Mouse (Mus musculus): ENCODE results near the gene Parp8. TPM values are rescaled to one million over a fixed set of nuclear protein-coding genes. Genes with fewer than 3 reads are reported as not detected.

The Parp8 gene
- polyA plus RNA-seq, 1 experiment from 2014 or later, result 14.5 TPM

DNA sequence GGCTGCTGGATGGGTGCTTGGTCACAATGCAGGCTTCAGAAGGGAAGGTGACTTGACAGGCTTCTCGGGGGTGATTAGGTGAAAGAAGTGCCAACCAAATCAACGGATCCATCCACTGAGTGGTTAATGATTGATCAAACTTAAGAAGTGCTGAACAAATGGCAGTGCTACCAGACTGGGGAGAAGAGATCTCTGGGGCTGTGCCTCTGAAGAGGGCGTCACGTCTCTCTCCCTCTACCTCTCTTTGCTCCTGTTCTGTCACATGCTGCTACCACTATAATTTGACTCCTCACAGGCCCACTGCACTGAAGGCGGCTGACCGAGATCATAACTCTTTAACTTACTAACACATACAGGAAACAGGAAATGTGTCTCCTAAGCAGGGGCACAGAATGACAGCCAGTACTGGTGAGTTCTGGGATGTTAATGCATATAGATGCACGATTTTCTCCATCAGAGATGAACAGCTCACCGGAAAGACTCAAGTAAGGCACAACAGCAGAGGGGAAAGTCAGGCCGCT lies 140.9 kb downstream of the Parp8 start:
- Histone ChIP-seq H3K4me1 (ENCODE audit: control insufficient read depth, insufficient read depth, low read length) (peaks cover 6% of the 10 kb centered on the region; the same call in 1 of the 2 replicates), H3K27ac (ENCODE audit: low read length) (no peak overlapping the region), H3K9ac (ENCODE audit: low read length) (no peak overlapping the region), H3K36me3 (ENCODE audit: control insufficient read depth, insufficient read depth) (no peaks in the 10 kb centered on the region; the same call in 1 of the 2 replicates), H3K27me3 (ENCODE audit: control insufficient read depth, insufficient read depth, low read length) (no peaks in the 10 kb centered on the region), H3K9me3 (replicated peaks; ENCODE audit: control insufficient read depth, low read length) (no peaks in the 10 kb centered on the region), H3K4me3 (ENCODE audit: low read length) (no peak overlapping the region), H3K4me2 (ENCODE audit: low read depth, low read length) (no peak overlapping the region)
- ATAC-seq (replicated peaks; ENCODE audit: extremely low read depth, insufficient read depth, low FRiP score), result no peak
- whole genome bisulfite sequencing, result 62% methylated on average over 9 of the region's 9 CpGs

DNA sequence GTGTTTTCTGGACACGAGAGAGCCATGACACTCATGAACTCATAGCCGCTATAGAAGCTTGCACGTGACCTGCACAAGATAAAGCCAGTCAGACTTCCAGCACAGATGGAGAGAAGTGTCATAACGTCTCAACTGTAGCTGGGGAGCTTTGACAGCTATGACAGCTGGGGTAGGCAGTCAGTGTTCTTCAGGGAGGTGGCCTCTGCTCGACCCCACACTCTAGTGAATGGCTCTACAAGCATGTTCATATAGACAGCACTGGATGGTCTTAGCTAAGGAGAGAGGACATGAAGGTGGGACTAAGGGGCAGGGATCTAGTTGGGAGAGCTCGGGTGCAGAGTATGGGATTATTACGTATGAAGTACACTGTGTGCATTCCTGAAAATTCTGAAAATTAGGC lies 143.1 kb downstream of the Parp8 start:
- WGBS, result 51% methylated on average over 7 of the region's 7 CpGs

DNA sequence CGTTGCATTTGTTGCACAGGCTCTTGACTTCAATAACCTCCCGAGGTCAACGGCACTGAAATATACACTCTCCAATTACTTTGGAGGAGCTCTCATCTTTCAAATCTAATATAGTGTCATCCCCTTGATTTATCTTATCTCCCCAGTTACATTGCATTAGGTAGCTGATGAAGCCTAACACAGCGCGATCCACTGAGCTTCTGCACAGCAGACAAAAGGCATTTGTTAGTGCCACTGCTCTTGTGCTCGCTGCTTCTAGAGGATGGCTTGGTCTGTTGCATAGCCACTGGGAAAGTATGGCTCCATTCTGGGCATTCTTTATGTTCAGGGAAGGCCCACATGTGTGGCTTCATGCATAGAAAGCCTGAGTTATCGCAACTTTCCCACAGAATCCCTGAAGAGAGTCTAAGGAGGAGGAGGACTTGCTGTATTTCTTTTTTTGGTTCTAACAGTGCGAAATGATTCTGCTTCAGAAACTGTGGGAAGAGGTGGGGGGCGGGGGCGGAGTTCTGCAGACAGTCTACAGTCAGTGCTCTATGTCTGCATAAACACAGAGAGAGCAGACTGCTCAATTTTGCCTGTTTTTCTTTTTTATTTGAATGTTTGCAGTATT lies 145.7 kb downstream of the Parp8 start:
- WGBS, result 87% methylated on average over 10 of the region's 10 CpGs
- Histone ChIP-seq H3K4me3 (ENCODE audit: low read length) (no peak overlapping the region), H3K4me1 (ENCODE audit: control insufficient read depth, insufficient read depth, low read length) (peaks cover 6% of the 10 kb centered on the region; the same call in 1 of the 2 replicates), H3K27ac (ENCODE audit: low read length) (no peak overlapping the region), H3K9me3 (replicated peaks; ENCODE audit: control insufficient read depth, low read length) (no peaks in the 10 kb centered on the region), H3K4me2 (ENCODE audit: low read depth, low read length) (no peak overlapping the region), H3K27me3 (ENCODE audit: control insufficient read depth, insufficient read depth, low read length) (no peaks in the 10 kb centered on the region), H3K36me3 (ENCODE audit: control insufficient read depth, insufficient read depth) (peaks cover 4% of the 10 kb centered on the region; the same call in 1 of the 2 replicates), H3K9ac (ENCODE audit: low read length) (no peak overlapping the region)
- no peak for ATAC-seq (replicated peaks; ENCODE audit: extremely low read depth, insufficient read depth, low FRiP score)

More for the DNA sequence above, 143.1 kb downstream of the Parp8 start:
- Histone ChIP-seq H3K27me3 (ENCODE audit: control insufficient read depth, insufficient read depth, low read length) (no peaks in the 10 kb centered on the region), H3K4me1 (ENCODE audit: control insufficient read depth, insufficient read depth, low read length) (peaks cover 6% of the 10 kb centered on the region; the same call in 1 of the 2 replicates), H3K36me3 (ENCODE audit: control insufficient read depth, insufficient read depth) (peaks cover 4% of the 10 kb centered on the region; the same call in 1 of the 2 replicates), H3K27ac (ENCODE audit: low read length) (peak overlapping the region; percentile 48), H3K4me2 (ENCODE audit: low read depth, low read length) (no peak overlapping the region), H3K9ac (ENCODE audit: low read length) (no peak overlapping the region), H3K9me3 (replicated peaks; ENCODE audit: control insufficient read depth, low read length) (no peaks in the 10 kb centered on the region), H3K4me3 (ENCODE audit: low read length) (no peak overlapping the region)
- peak; percentile 63 for ATAC-seq (replicated peaks; ENCODE audit: extremely low read depth, insufficient read depth, low FRiP score)

DNA sequence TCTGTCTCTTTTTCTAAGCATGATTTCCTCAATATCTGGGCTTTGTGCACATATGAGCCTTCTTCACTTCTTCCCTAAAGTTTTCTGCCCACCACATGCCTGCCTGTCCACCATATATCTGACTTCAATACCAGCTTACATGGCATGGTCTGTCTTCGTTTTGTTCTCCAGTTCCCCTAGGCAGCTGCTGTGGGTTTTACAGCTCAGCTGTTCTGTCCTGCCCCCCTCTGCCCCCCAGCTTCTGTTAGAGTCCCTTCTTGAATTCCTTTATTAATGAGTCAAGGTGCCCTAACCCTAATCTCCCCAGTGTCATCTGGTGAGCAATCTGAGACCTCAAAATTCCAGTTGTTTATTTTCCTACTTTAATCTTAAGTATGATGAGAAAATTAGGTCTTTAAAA lies 155.1 kb downstream of the Parp8 start:
- Histone ChIP-seq H3K4me3 (ENCODE audit: low read length) (no peak overlapping the region), H3K9ac (ENCODE audit: low read length) (no peak overlapping the region), H3K9me3 (replicated peaks; ENCODE audit: control insufficient read depth, low read length) (no peaks in the 10 kb centered on the region), H3K36me3 (ENCODE audit: control insufficient read depth, insufficient read depth) (0 out of 2 replicates have a peak, but pooled peaks cover 8% of the 10 kb centered on the region), H3K4me2 (ENCODE audit: low read depth, low read length) (no peak overlapping the region), H3K27me3 (ENCODE audit: control insufficient read depth, insufficient read depth, low read length) (no peaks in the 10 kb centered on the region), H3K27ac (ENCODE audit: low read length) (no peak overlapping the region), H3K4me1 (ENCODE audit: control insufficient read depth, insufficient read depth, low read length) (no peaks in the 10 kb centered on the region)
- 74% methylated on average over 1 of the region's 1 CpGs for WGBS
- ATAC-seq (replicated peaks; ENCODE audit: extremely low read depth, insufficient read depth, low FRiP score), result no peak

DNA sequence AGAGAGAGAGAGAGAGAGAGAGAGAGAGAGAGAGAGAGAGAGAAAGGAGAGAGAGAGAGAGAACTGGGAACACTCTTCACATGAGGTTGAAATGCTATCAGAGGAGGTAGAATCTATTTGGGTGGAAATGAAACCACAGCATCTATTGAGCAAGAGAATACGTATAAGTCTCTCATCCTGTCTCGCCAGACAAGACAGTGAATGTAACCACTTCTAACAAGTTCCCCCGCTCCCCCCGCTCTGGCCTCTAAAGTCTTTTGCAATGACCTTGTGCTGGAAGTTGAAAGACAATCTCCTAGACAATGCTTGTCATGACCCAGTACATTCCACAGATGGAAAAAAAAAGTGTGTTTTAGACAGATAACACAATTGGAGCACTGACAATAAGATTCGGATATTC lies 181.4 kb downstream of the Parp8 start:
- no peaks in the 10 kb centered on the region for H3K27me3 ChIP-seq (ENCODE audit: control insufficient read depth, insufficient read depth, low read length)
- 43% methylated on average over 5 of the region's 5 CpGs for WGBS
- H3K9me3 ChIP-seq (replicated peaks; ENCODE audit: control insufficient read depth, low read length), result no peaks in the 10 kb centered on the region
- no peak for ATAC-seq (replicated peaks; ENCODE audit: extremely low read depth, insufficient read depth, low FRiP score)
- H3K4me2 ChIP-seq (ENCODE audit: low read depth, low read length), result no peak overlapping the region
- H3K36me3 ChIP-seq (ENCODE audit: control insufficient read depth, insufficient read depth), result no peaks in the 10 kb centered on the region
- peaks cover 2% of the 10 kb centered on the region; the same call in 1 of the 2 replicates for H3K4me1 ChIP-seq (ENCODE audit: control insufficient read depth, insufficient read depth, low read length)
- H3K4me3 ChIP-seq (ENCODE audit: low read length), result no peak overlapping the region
- H3K9ac ChIP-seq (ENCODE audit: low read length), result no peak overlapping the region
- no peak overlapping the region for H3K27ac ChIP-seq (ENCODE audit: low read length)

DNA sequence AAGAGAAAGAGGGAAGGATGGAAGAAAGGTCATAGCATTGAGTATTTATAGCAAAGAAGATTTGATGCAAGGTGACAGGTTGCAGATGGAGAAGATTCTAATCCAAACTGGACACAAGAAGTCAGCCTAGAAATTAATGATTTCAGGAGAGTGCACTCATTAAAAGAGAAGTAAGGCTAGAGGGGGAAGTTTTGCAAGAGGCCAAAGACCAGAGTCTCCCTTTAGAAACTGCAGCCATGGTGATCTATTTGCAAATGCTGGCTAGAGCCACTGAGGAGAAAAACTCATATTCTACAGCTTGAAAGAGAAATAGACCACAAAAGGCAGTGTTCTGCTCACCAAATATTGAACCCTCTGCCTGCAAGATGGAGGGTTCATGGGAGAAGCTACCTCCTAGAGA lies 194.4 kb downstream of the Parp8 start:
- no peak for ATAC-seq (replicated peaks; ENCODE audit: extremely low read depth, insufficient read depth, low FRiP score)
- Histone ChIP-seq H3K9ac (ENCODE audit: low read length) (no peak overlapping the region), H3K9me3 (replicated peaks; ENCODE audit: control insufficient read depth, low read length) (no peaks in the 10 kb centered on the region), H3K4me3 (ENCODE audit: low read length) (no peak overlapping the region), H3K36me3 (ENCODE audit: control insufficient read depth, insufficient read depth) (no peaks in the 10 kb centered on the region), H3K4me2 (ENCODE audit: low read depth, low read length) (no peak overlapping the region), H3K27ac (ENCODE audit: low read length) (no peak overlapping the region), H3K27me3 (ENCODE audit: control insufficient read depth, insufficient read depth, low read length) (no peaks in the 10 kb centered on the region), H3K4me1 (ENCODE audit: control insufficient read depth, insufficient read depth, low read length) (no peaks in the 10 kb centered on the region)

DNA sequence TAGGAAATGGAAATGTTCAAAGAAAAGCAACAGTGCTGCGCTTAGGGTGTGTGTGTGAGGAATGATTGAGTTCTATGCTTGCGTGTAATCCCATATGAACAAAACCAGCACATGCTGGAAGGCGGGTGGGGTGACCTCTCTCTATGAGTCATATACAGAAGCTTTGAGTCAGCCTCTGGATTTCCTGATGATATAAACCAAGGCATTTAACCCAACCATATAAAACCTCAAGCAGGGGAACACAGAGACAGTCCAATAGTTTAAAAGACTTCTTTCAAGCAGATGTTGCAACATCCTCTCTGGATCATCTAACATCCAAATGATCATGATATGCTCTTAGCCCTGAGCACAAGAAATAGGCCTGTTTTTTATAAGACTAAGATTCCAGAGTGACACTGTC lies 196.3 kb downstream of the Parp8 start:
- Histone ChIP-seq H3K4me3 (ENCODE audit: low read length) (no peak overlapping the region), H3K27me3 (ENCODE audit: control insufficient read depth, insufficient read depth, low read length) (no peaks in the 10 kb centered on the region), H3K4me2 (ENCODE audit: low read depth, low read length) (no peak overlapping the region), H3K4me1 (ENCODE audit: control insufficient read depth, insufficient read depth, low read length) (no peaks in the 10 kb centered on the region), H3K27ac (ENCODE audit: low read length) (no peak overlapping the region), H3K36me3 (ENCODE audit: control insufficient read depth, insufficient read depth) (no peaks in the 10 kb centered on the region), H3K9ac (ENCODE audit: low read length) (no peak overlapping the region), H3K9me3 (replicated peaks; ENCODE audit: control insufficient read depth, low read length) (no peaks in the 10 kb centered on the region)
- 73% methylated on average over 3 of the region's 3 CpGs for WGBS
- no peak for ATAC-seq (replicated peaks; ENCODE audit: extremely low read depth, insufficient read depth, low FRiP score)

DNA sequence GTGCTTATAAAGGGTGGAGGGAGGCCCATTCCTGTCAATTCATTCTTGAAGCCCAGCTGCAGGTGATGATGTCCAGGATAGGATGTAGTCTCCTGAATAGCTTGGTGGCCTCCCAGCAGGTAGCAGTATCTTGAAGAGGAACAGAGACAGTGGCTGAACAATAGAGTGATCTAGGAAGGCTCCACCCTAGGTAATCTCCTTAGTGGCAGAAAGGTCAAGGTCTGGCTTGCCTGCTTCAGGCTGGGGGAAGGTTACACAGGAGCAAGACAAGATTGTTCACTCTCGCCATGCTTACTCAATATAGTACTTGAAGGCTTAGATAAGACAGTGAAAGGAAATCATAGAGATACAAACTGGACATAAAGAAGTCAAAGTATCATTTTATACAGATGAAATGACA lies 213.9 kb downstream of the Parp8 start:
- 43% methylated on average over 1 of the region's 1 CpGs for WGBS
- H3K4me3 ChIP-seq (ENCODE audit: low read length), result no peak overlapping the region
- H3K27me3 ChIP-seq (ENCODE audit: control insufficient read depth, insufficient read depth, low read length), result no peaks in the 10 kb centered on the region
- H3K27ac ChIP-seq (ENCODE audit: low read length), result no peak overlapping the region
- no peaks in the 10 kb centered on the region for H3K4me1 ChIP-seq (ENCODE audit: control insufficient read depth, insufficient read depth, low read length)
- no peaks in the 10 kb centered on the region for H3K36me3 ChIP-seq (ENCODE audit: control insufficient read depth, insufficient read depth)
- H3K4me2 ChIP-seq (ENCODE audit: low read depth, low read length), result no peak overlapping the region
- no peaks in the 10 kb centered on the region for H3K9me3 ChIP-seq (replicated peaks; ENCODE audit: control insufficient read depth, low read length)
- ATAC-seq (replicated peaks; ENCODE audit: extremely low read depth, insufficient read depth, low FRiP score), result no peak
- H3K9ac ChIP-seq (ENCODE audit: low read length), result no peak overlapping the region

Measured in heart, embryonic 16.5 days (tissue).